Comparison of ENCODE assay signal across 8 mouse cellular contexts in genomic region chr1:137330634-137331033, GRCm38 (mm10).
DNase-seq lines count a peak whose midpoint lies in the region; ATAC-seq and TF ChIP-seq lines count a peak whose summit lies in the region.

No protein-coding gene starts in this region.

- no peaks in the 10 kb centered on the region for H3K36me3 ChIP-seq in kidney, embryonic 16.5 days (ENCODE audit: insufficient read depth, low read length)

- H3K4me2 ChIP-seq in kidney, embryonic 16.5 days (replicated peaks; ENCODE audit: low read depth, low read length): no peak overlapping the region

- H3K4me3 ChIP-seq in kidney, embryonic 16.5 days (ENCODE audit: low read length): no peak overlapping the region
- no peak overlapping the region for H3K4me3 ChIP-seq in cerebellum, adult 2 months (replicated peaks; ENCODE audit: insufficient read depth, low read depth, low read length)

- no peak overlapping the region for H3K9ac ChIP-seq in kidney, embryonic 16.5 days (replicated peaks; ENCODE audit: low read length)

- H3K27me3 ChIP-seq in kidney, embryonic 16.5 days (ENCODE audit: insufficient read depth, low read length): no peaks in the 10 kb centered on the region
- H3K27me3 ChIP-seq in cerebellum, adult 2 months (ENCODE audit: control insufficient read depth, insufficient read depth, low read length): no peaks in the 10 kb centered on the region

- intact Hi-C loops in heart, postnatal 10 days (cut with DNase I): loop anchor here (1.0 to 10.0 kb wide), 6 partner anchors 234 to 714 kb away; no protein-coding TSS in a partner anchor
- intact Hi-C loops in left cerebral cortex, postnatal 25 days (cut with DNase I): loop anchor here (1.0 to 10.0 kb wide), 3 partner anchors 334 to 714 kb away; no protein-coding TSS in a partner anchor

- H3K9me3 ChIP-seq in kidney, embryonic 16.5 days (ENCODE audit: low read length): no peaks in the 10 kb centered on the region

- no peak overlapping the region for H3K27ac ChIP-seq in kidney, embryonic 16.5 days (ENCODE audit: low read length)
- no peak overlapping the region for H3K27ac ChIP-seq in cerebellum, adult 2 months (ENCODE audit: insufficient read depth, low read length)

- no peak for TF ChIP-seq POLR2A in cerebellum, adult 2 months (IDR thresholded peaks at IDR 0.05; ENCODE audit: borderline replicate concordance, insufficient read depth, low read length)

- ATAC-seq in kidney, embryonic 16.5 days (ENCODE audit: low FRiP score, low TSS enrichment): no peak

- WGBS in kidney, embryonic 16.5 days: 33% methylated on average over 3 of the region's 3 CpGs
- WGBS in cerebellum, adult 2 months: 40% methylated on average over 3 of the region's 3 CpGs

- TF ChIP-seq CTCF in cerebellum, adult 2 months (IDR thresholded peaks at IDR 0.05; ENCODE audit: borderline replicate concordance, insufficient read depth, low read depth, low read length): peak; percentile 55; the same call in 1 of the 2 replicates

- DNase-seq in kidney, adult 9 months: peak; percentile 42
- peak; percentile 41 for DNase-seq in NIH3T3 (ENCODE audit: low read depth)
- DNase-seq in cerebellum, adult 2 months: peak; percentile 39 to 50
- DNase-seq in heart, postnatal 10 days: peak; percentile 55 to 72
- DNase-seq in left cerebral cortex, postnatal 25 days (ENCODE audit: low spot score in 2 of 2): peak; percentile 45 to 67
- peak; percentile 44 for DNase-seq in naive thymus-derived CD4-positive, alpha-beta T cell, adult 2 months (ENCODE audit: low read depth)
- DNase-seq in MN1 (ENCODE audit: low spot score): no peak

- peaks cover 8% of the 10 kb centered on the region for H3K4me1 ChIP-seq in kidney, embryonic 16.5 days (ENCODE audit: insufficient read depth, low read length)
- no peaks in the 10 kb centered on the region for H3K4me1 ChIP-seq in cerebellum, adult 2 months (ENCODE audit: control insufficient read depth, insufficient read depth, low read length)
